Mouse (Mus musculus) central nervous system, embryonic 14 days (tissue): Measurements from ENCODE around the gene Tfdp1. TPM values are rescaled to one million over a fixed set of nuclear protein-coding genes. Genes with fewer than 3 reads are reported as not detected.

Source experiments
- polyA plus RNA-seq: library from polyadenylated mRNA; depleted of rRNA; stranded (reverse); fragments of >200 nt; gene quantifications from 2 replicates; pipeline ENCODE4 v1.2.3, GENCODE M21; 2012; rRNA removed

The Tfdp1 gene
- polyA plus RNA-seq = 168 and 188 TPM in 2 replicates

DNA sequence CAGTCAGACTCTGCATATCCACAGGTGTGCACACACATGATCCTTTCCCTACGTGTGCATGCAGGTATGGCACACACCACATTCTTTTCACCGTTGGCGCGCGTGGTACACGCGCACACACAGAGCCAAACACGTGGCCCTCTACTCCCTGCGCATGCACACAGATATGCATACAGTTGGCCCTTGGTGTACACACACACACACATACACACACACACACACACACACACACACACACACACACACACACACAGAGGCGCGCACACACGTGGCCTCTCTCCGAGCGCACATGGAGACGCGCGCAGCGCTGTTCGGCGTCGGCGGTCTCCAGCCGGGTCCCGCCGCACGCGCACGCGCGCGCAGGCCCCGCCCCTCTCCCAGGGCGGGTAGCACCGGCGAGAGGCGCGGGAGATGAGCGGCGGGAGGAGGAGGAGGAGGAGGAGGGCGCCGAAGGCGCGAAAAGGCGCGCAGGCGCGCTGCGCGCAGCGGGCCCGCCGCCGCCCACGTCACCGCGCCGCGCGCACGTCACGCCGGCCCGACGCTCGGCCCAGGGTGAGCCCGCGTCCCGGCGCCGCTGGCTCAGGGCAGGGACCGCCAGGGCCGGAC, at the start of gene Tfdp1:
TSS of gene Tfdp1 (plus strand) at position 497 of the 606 bp plus-strand sequence.

DNA sequence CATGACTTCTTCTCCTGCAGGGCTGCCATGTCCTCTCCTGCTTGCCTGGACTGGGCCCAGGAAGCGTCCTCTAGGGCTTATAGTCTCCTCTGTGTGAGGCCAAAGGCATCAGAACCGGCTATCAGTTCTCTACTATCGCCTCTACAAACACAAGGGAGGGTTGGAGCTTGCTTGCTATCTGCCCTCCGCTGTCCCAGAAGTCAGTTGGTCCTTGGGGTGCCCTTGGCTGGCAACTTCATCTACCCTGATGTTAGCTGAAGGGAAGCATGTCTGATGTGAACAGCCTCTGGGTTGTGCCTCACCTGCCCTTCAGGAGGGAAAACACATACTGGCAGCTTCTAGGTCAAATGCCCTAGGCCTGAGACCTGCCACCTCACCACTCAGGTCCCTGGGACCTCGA, 58.2 kb downstream of the Tfdp1 start, which contains the start of gene Atp4b:
TSS of gene Atp4b (minus strand) at position 101 of the 400 bp plus-strand sequence.

DNA sequence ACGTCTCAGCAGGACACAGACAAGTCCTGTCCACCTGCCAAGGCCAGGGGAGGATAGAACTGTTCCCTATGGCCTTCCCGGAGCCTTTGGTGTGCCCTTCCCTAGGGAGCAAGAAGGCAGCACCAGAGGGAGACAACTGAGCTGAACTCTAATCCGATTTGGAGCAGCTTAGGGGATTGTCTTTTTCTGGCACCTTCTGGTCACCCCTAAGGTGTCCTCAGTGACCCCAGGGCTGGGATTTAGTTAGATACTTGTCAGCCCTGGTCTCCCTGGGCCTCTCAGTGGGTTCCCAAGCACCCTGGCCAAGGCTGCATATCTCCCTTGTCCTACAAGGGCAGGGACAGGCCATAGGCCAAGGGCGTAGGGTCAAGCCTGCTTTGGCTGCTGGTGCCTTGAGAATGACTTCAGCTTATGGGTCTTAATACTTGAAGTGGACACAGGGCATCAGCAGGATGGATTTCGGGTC, 66.1 kb downstream of the Tfdp1 start, which contains the start of gene Grk1:
TSS of gene Grk1 (plus strand) at position 416 of the 466 bp plus-strand sequence.

Other genes with a start within 250 kb of the Tfdp1 start
- 33.8 and 36.5 TPM in 2 replicates for gene Pcid2, start 233.3 kb upstream of the Tfdp1 start, polyA plus RNA-seq
- gene Cul4a, start 233.1 kb upstream of the Tfdp1 start, polyA plus RNA-seq = 58.1 and 63.6 TPM in 2 replicates
- gene Lamp1, start 179.6 kb upstream of the Tfdp1 start, polyA plus RNA-seq = 238 and 256 TPM in 2 replicates
- 13.3 and 16.8 TPM in 2 replicates for gene Grtp1, start 138.1 kb upstream of the Tfdp1 start, polyA plus RNA-seq
- gene Adprhl1, start 84.6 kb upstream of the Tfdp1 start, polyA plus RNA-seq = 0.14 and 0.79 TPM in 2 replicates
- gene Dcun1d2, start 50.6 kb upstream of the Tfdp1 start, polyA plus RNA-seq = 38.2 and 44.7 TPM in 2 replicates
- 35.8 and 37.3 TPM in 2 replicates for gene Tmco3, start 50.6 kb upstream of the Tfdp1 start, polyA plus RNA-seq
- not detected in 2 replicates for gene Atp4b, start 58.1 kb downstream of the Tfdp1 start, polyA plus RNA-seq
- gene Grk1, start 66.3 kb downstream of the Tfdp1 start, polyA plus RNA-seq = 0.10 and 0.11 TPM in 2 replicates
- 0.15 and 0.31 TPM in 2 replicates for gene Tmem255b, start 96.4 kb downstream of the Tfdp1 start, polyA plus RNA-seq
- 30.1 and 35.9 TPM in 2 replicates for gene Gas6, start 155.7 kb downstream of the Tfdp1 start, polyA plus RNA-seq
- gene 1700029H14Rik, start 223.7 kb downstream of the Tfdp1 start, polyA plus RNA-seq = not detected in 2 replicates